Mouse (Mus musculus): ENCODE measurements around the gene Rusc1.

Rusc1 gene

GRCm38 (mm10) chr3:89093175-89093574 is at the start of gene Rusc1:
Gene Rusc1, minus strand, starts transcription at chr3:89093311.
- peak; percentile 78 to 81 for DNase-seq

- DNase-seq: peak in 1 of 2 experiments; percentile 23
Measured at GRCm38 (mm10) chr3:89136365-89136764, 43.3 kb upstream of the Rusc1 start.

- DNase-seq: no peak
Measured at GRCm38 (mm10) chr3:89135958-89136357, 42.8 kb upstream of the Rusc1 start, which contains the start of gene Pklr. Gene Pklr, plus strand, starts transcription at chr3:89136142.

GRCm38 (mm10) chr3:89133752-89134151 is 40.6 kb upstream of the Rusc1 start:
- DNase-seq: no peak

GRCm38 (mm10) chr3:89133063-89133450 is 39.9 kb upstream of the Rusc1 start:
- no peak for DNase-seq

GRCm38 (mm10) chr3:89132285-89133062 is 39.4 kb upstream of the Rusc1 start:
- no peak for DNase-seq

GRCm38 (mm10) chr3:89131816-89132215 is 38.7 kb upstream of the Rusc1 start:
- DNase-seq: no peak

GRCm38 (mm10) chr3:89129908-89130307 is 36.8 kb upstream of the Rusc1 start:
- no peak for DNase-seq

- no peak for DNase-seq
Measured at GRCm38 (mm10) chr3:89125981-89126380, 32.9 kb upstream of the Rusc1 start.

GRCm38 (mm10) chr3:89124241-89124640 is 31.1 kb upstream of the Rusc1 start:
- DNase-seq: no peak

- no peak for DNase-seq
Measured at GRCm38 (mm10) chr3:89123313-89123712, 30.2 kb upstream of the Rusc1 start.

- peak; percentile 21 to 44 for DNase-seq
Measured at GRCm38 (mm10) chr3:89115522-89115921, 22.4 kb upstream of the Rusc1 start.

GRCm38 (mm10) chr3:89113058-89113457 is 19.9 kb upstream of the Rusc1 start:
- DNase-seq: no peak

- DNase-seq: no peak
Measured at GRCm38 (mm10) chr3:89108146-89108545, 15.0 kb upstream of the Rusc1 start.

- no peak for DNase-seq
Measured at GRCm38 (mm10) chr3:89107545-89107944, 14.4 kb upstream of the Rusc1 start.

- DNase-seq: no peak
Measured at GRCm38 (mm10) chr3:89106881-89107280, 13.8 kb upstream of the Rusc1 start.

- no peak for DNase-seq
Measured at GRCm38 (mm10) chr3:89103291-89103595, 10.1 kb upstream of the Rusc1 start.

- DNase-seq: no peak
Measured at GRCm38 (mm10) chr3:89102495-89103290, 9.6 kb upstream of the Rusc1 start.

GRCm38 (mm10) chr3:89101812-89102494 is 8.8 kb upstream of the Rusc1 start, which contains the start of gene Fdps:
Gene Fdps, minus strand, starts transcription at chr3:89101959.
- DNase-seq: peak; percentile 88 to 93

- no peak for DNase-seq
Measured at GRCm38 (mm10) chr3:89101459-89101811, 8.3 kb upstream of the Rusc1 start.

- DNase-seq: no peak
Measured at GRCm38 (mm10) chr3:89100811-89101210, 7.7 kb upstream of the Rusc1 start, which contains the start of gene Gm43738. Gene Gm43738, minus strand, starts transcription at chr3:89101099.

GRCm38 (mm10) chr3:89094021-89094420 is 910 bp upstream of the Rusc1 start:
- no peak for DNase-seq

GRCm38 (mm10) chr3:89092509-89093090 is 511 bp downstream of the Rusc1 start:
- DNase-seq: no peak

Measured in B cell, adult 2 months (primary cell).